Mouse (Mus musculus) intestine, embryonic 16.5 days (tissue): ENCODE data around the gene Fam227b. TPM values are rescaled to one million over a fixed set of nuclear protein-coding genes. Genes with fewer than 3 reads are reported as not detected.

Experiments used
- ATAC-seq: fragments of 200-750 bp; cut with Nextera tagmentation; 2 replicates; pipeline ENCODE4 v1.8.0; 2017; ENCODE audit warnings: moderate TSS enrichment, moderate library complexity
- H3K27ac ChIP-seq: fragments of 300-500 bp; sonication (generic); 2 replicates; pipeline ENCODE4 v1.5.1; 2014; ENCODE audit warnings: mild to moderate bottlenecking, low read length
- H3K27me3 ChIP-seq: fragments of 300-500 bp; sonication (generic); replicated peaks from 2 replicates; pipeline ENCODE4 v1.6.1; 2014; ENCODE audit warnings: low read length, control low read depth, mixed read lengths; ENCODE audit not compliant: control insufficient read depth, insufficient read depth
- H3K36me3 ChIP-seq: fragments of 300-500 bp; sonication (generic); 2 replicates; pipeline ENCODE4 v1.6.1; 2014; ENCODE audit warnings: low read length, control low read depth; ENCODE audit not compliant: control insufficient read depth, insufficient read depth
- H3K4me1 ChIP-seq: fragments of 300-500 bp; sonication (generic); 2 replicates; pipeline ENCODE4 v1.6.1; 2014; ENCODE audit warnings: low read length, control low read depth, mixed read lengths; ENCODE audit not compliant: control insufficient read depth, insufficient read depth
- H3K4me2 ChIP-seq: fragments of 300-500 bp; sonication (generic); 2 replicates; pipeline ENCODE4 v1.6.1; 2014; ENCODE audit warnings: low read depth, low read length, control low read depth
- H3K4me3 ChIP-seq: fragments of 300-500 bp; sonication (generic); 2 replicates; pipeline ENCODE4 v1.5.1; 2014; ENCODE audit warnings: mild to moderate bottlenecking, low read length
- H3K9ac ChIP-seq: fragments of 300-500 bp; sonication (generic); 2 replicates; pipeline ENCODE4 v1.6.1; 2014; ENCODE audit warnings: low read depth, low read length
- H3K9me3 ChIP-seq: fragments of 300-500 bp; sonication (generic); 2 replicates; pipeline ENCODE4 v1.6.1; 2016; ENCODE audit warnings: low read length, control low read depth; ENCODE audit not compliant: control insufficient read depth
- WGBS: fragments of 180-500 bp; shearing (Covaris S2); extraction: QIAGEN DNeasy Blood & Tissue Kit; methylation state at CpG from one replicate; pipeline ENCODE4 v1.1.7; 2014; 5-methylcytosine and 5-hydroxymethylcytosine counted together
- polyA plus RNA-seq: library from polyadenylated mRNA; unstranded; fragments of >200 nt; fragmentation: Nextera tagmentation; extraction: Ambion mirVana; gene quantifications from 2 replicates; pipeline ENCODE4 v1.2.1, GENCODE M21; 2015

Gene Fam227b
- polyA plus RNA-seq, 1 experiment from 2014 or later, result not detected

DNA sequence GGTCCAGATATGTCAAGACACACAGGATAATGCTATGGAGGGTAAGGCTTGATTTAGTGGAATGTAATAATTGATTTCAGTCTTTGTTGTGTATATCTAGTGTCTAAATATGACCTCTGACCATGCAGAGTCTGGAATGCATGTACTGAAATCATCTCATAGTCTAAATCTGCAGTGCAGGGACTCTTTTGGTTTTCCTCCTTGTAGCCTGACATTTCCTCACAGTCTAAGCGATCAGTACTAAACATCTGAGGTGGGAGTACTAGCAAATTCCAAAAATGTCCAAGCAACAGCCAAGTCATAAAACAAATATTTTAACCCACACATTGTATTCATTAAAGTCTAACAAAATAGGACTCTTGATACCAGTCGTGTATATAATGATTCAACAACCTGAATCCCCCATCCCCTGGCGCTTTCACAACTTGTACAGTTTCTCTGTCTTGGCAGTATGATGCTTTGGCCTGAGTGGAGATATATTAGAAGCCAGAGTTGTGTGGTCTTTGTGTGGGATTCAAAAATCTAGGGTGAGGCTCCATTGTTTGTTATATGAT is 86.4 kb downstream of the Fam227b start:
- Histone ChIP-seq H3K9ac (no peak overlapping the region), H3K9me3 (no peaks in the 10 kb centered on the region), H3K4me2 (no peak overlapping the region), H3K4me3 (no peak overlapping the region), H3K27ac (no peak overlapping the region), H3K27me3 (no peaks in the 10 kb centered on the region), H3K36me3 (no peaks in the 10 kb centered on the region), H3K4me1 (no peaks in the 10 kb centered on the region)
- no peak for ATAC-seq
- WGBS, result 75% methylated on average over 3 of the region's 3 CpGs

GRCm38 (mm10) chr2:126064814-126065213 is 87.0 kb downstream of the Fam227b start:
- ATAC-seq, result no peak
- no peak overlapping the region for H3K9ac ChIP-seq
- no peak overlapping the region for H3K4me2 ChIP-seq
- H3K4me1 ChIP-seq, result no peaks in the 10 kb centered on the region
- H3K4me3 ChIP-seq, result no peak overlapping the region
- WGBS, result 38% methylated on average over 2 of the region's 2 CpGs
- H3K36me3 ChIP-seq, result no peaks in the 10 kb centered on the region
- no peak overlapping the region for H3K27ac ChIP-seq
- no peaks in the 10 kb centered on the region for H3K27me3 ChIP-seq
- no peaks in the 10 kb centered on the region for H3K9me3 ChIP-seq

GRCm38 (mm10) chr2:126062876-126063275 is 88.9 kb downstream of the Fam227b start:
- H3K4me1 ChIP-seq, result no peaks in the 10 kb centered on the region
- no peak for ATAC-seq
- no peaks in the 10 kb centered on the region for H3K9me3 ChIP-seq
- no peak overlapping the region for H3K27ac ChIP-seq
- no peak overlapping the region for H3K4me3 ChIP-seq
- 80% methylated on average over 7 of the region's 7 CpGs for WGBS
- no peak overlapping the region for H3K9ac ChIP-seq
- H3K4me2 ChIP-seq, result no peak overlapping the region
- no peaks in the 10 kb centered on the region for H3K36me3 ChIP-seq
- no peaks in the 10 kb centered on the region for H3K27me3 ChIP-seq

DNA sequence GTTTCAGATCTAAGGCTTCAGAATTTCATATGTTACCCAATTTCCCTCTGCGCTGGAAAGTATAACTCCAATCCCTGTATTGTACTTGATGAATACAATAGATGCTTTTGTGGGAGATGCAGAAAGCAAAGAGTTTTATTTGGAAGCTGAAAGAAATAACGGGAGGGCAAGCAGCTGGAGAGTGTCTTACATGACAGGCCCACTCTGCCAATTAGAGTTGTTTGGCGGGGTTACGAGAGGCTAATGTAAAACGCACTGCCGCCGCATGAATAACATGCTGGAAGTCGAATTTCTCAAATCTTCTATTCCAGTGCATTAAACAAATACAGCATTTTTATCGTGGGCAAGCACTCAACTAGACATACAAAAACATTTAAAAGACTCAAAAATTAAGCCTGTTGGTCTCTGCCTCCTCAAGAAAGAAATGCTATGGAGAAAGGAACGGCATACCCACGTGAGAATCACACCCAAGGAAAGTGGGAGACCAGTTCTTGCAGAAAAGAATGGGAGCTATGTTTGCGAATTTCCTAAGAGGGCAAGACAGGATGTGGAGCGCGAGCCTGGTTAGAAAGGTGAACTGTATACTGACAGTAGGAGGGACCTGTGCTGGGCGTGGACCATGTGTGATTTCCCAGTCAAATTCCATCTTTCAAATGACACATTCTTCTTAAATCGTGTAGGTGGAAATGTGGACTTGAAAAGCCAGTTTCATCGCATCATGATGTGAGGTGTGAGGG is 90.6 kb downstream of the Fam227b start:
- Histone ChIP-seq H3K4me2 (no peak overlapping the region), H3K27me3 (no peaks in the 10 kb centered on the region), H3K27ac (no peak overlapping the region), H3K9me3 (no peaks in the 10 kb centered on the region), H3K4me3 (no peak overlapping the region), H3K4me1 (no peaks in the 10 kb centered on the region), H3K36me3 (no peaks in the 10 kb centered on the region), H3K9ac (no peak overlapping the region)
- peak; percentile 42 for ATAC-seq
- 65% methylated on average over 17 of the region's 17 CpGs for WGBS

DNA sequence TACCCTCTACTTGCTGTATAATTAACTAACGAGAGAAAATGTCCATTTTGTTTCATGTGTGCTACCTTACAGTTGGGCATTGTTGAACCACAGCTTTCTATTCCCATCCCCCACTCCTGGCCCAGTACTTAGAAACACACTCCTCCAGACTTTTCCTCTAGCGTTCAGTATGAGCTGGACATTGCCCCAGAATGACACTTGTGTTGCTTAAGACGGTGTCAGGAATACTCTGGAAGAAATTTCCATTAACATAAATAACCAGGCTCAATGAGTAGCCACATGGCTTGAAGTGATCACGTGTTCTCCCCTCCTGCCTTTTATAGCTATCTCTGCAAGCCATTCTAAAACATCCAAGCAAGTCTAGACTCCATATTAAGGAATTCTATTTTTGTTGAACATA is 91.2 kb downstream of the Fam227b start:
- H3K9me3 ChIP-seq, result no peaks in the 10 kb centered on the region
- 55% methylated on average over 4 of the region's 4 CpGs for WGBS
- no peaks in the 10 kb centered on the region for H3K4me1 ChIP-seq
- no peaks in the 10 kb centered on the region for H3K36me3 ChIP-seq
- ATAC-seq, result no peak
- H3K27ac ChIP-seq, result no peak overlapping the region
- no peak overlapping the region for H3K9ac ChIP-seq
- H3K4me3 ChIP-seq, result no peak overlapping the region
- H3K27me3 ChIP-seq, result no peaks in the 10 kb centered on the region
- H3K4me2 ChIP-seq, result no peak overlapping the region

DNA sequence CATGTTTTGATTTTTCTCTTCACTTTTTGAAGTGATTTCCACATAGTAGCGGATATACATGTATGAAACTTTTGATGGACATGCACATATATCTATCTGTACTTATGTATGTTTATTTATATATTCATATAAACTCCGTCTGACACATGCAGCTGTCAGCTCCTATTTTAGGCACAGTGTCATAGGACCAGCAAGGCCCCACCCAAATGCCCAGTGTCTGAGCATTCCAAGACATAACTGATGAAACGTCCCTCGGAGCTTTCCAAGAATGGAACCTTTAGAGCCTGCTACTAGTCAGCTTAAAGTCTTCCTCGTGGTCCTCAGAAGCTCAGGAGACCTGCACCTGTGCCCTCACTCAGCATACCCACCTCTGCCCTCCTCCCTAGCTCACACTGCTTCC is 98.1 kb downstream of the Fam227b start:
- H3K36me3 ChIP-seq, result no peaks in the 10 kb centered on the region
- WGBS, result 67% methylated on average over 5 of the region's 5 CpGs
- no peaks in the 10 kb centered on the region for H3K9me3 ChIP-seq
- no peak overlapping the region for H3K4me2 ChIP-seq
- H3K27ac ChIP-seq, result no peak overlapping the region
- no peak overlapping the region for H3K4me3 ChIP-seq
- H3K9ac ChIP-seq, result no peak overlapping the region
- ATAC-seq, result no peak
- H3K27me3 ChIP-seq, result no peaks in the 10 kb centered on the region
- no peaks in the 10 kb centered on the region for H3K4me1 ChIP-seq

- no peak overlapping the region for H3K9ac ChIP-seq
- H3K4me2 ChIP-seq, result no peak overlapping the region
- no peaks in the 10 kb centered on the region for H3K4me1 ChIP-seq
- no peak for ATAC-seq
- no peaks in the 10 kb centered on the region for H3K9me3 ChIP-seq
- no peak overlapping the region for H3K4me3 ChIP-seq
- H3K27ac ChIP-seq, result no peak overlapping the region
- H3K36me3 ChIP-seq, result no peaks in the 10 kb centered on the region
- H3K27me3 ChIP-seq, result no peaks in the 10 kb centered on the region
- WGBS, result 48% methylated on average over 6 of the region's 6 CpGs
Observed at GRCm38 (mm10) chr2:126052749-126053557, 98.9 kb downstream of the Fam227b start.

DNA sequence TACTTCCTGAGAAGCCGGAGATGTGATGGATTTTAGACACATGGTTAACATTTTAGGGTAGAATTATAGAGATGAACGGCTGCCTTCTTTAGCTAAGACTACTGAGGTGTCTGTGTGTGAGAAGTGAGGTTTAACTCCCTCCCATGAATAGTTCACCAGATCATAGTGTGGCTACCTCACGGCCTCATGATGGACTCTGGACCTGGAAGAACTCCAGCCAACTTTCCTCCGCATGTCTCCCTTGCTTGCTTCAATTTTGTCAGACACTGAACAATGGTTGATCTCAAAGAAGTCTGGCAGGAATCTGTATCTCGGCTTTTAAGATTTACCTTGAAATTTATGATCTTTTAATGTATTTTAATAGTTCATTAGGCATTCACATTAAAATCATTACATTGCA is 106.2 kb downstream of the Fam227b start:
- ATAC-seq, result no peak
- H3K4me1 ChIP-seq, result no peaks in the 10 kb centered on the region
- H3K4me2 ChIP-seq, result no peak overlapping the region
- no peaks in the 10 kb centered on the region for H3K27me3 ChIP-seq
- 84% methylated on average over 5 of the region's 5 CpGs for WGBS
- no peak overlapping the region for H3K27ac ChIP-seq
- H3K4me3 ChIP-seq, result no peak overlapping the region
- no peak overlapping the region for H3K9ac ChIP-seq
- no peaks in the 10 kb centered on the region for H3K36me3 ChIP-seq
- no peaks in the 10 kb centered on the region for H3K9me3 ChIP-seq

DNA sequence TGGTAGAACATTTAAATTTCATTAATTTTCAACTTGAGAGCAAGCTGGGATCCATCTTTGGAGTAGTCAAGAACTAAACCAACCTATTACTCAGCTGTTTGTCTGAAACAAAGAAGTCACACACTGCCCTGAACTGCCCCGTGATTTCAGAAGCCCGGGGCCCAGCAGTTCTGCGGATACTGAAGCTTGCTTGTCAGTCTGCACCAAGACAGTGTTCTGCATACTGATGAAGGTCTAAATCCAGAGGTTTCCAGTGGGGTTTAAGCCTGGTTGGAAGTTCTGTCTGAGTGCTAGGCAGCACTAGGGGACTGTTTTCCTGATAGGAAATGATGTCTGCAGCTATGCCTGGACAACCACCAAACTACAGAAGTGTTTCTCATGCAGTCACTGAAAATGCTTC is 109.1 kb downstream of the Fam227b start:
- no peak overlapping the region for H3K4me3 ChIP-seq
- no peaks in the 10 kb centered on the region for H3K36me3 ChIP-seq
- H3K27ac ChIP-seq, result no peak overlapping the region
- no peaks in the 10 kb centered on the region for H3K27me3 ChIP-seq
- 70% methylated on average over 3 of the region's 3 CpGs for WGBS
- no peaks in the 10 kb centered on the region for H3K4me1 ChIP-seq
- H3K4me2 ChIP-seq, result no peak overlapping the region
- ATAC-seq, result no peak
- no peaks in the 10 kb centered on the region for H3K9me3 ChIP-seq
- H3K9ac ChIP-seq, result no peak overlapping the region
